Mouse (Mus musculus) hindbrain, embryonic 10.5 days (tissue): Measurements from ENCODE around the gene Arhgdia. TPM values are rescaled to one million over a fixed set of nuclear protein-coding genes. Genes with fewer than 3 reads are reported as not detected.
"Not testable (repeated sequence)": the region's sequence is repeated elsewhere in the genome, so short reads cannot be mapped to it uniquely, and the experiment has no call there.

Source experiments
- DNase-seq: peaks from one replicate; pipeline ENCODE4 v3.0.0-alpha.2; 2017; ENCODE audit warnings: low spot score
- H3K27ac ChIP-seq: fragments of 300-500 bp; sonication (generic); 2 replicates; pipeline ENCODE4 v1.5.1; 2016; ENCODE audit warnings: mild to moderate bottlenecking, moderate library complexity
- H3K27me3 ChIP-seq: fragments of 300-500 bp; sonication (generic); 2 replicates; pipeline ENCODE4 v1.6.1; 2016; ENCODE audit warnings: mild to moderate bottlenecking; ENCODE audit not compliant: poor library complexity, insufficient read depth, severe bottlenecking
- H3K36me3 ChIP-seq: fragments of 300-500 bp; sonication (generic); 2 replicates; pipeline ENCODE4 v1.6.1; 2016; ENCODE audit warnings: mild to moderate bottlenecking, moderate library complexity
- H3K4me1 ChIP-seq: fragments of 300-500 bp; sonication (generic); replicated peaks from 2 replicates; pipeline ENCODE4 v1.6.1; 2016; ENCODE audit warnings: mild to moderate bottlenecking
- H3K4me3 ChIP-seq: fragments of 300-500 bp; sonication (generic); 2 replicates; pipeline ENCODE4 v1.5.1; 2016; ENCODE audit warnings: mild to moderate bottlenecking, moderate library complexity
- H3K9me3 ChIP-seq: fragments of 300-500 bp; sonication (generic); 2 replicates; pipeline ENCODE4 v1.6.1; 2016; ENCODE audit warnings: mild to moderate bottlenecking, moderate library complexity
- WGBS: fragments of 180-500 bp; shearing (Covaris S2); methylation state at CpG from one replicate; pipeline ENCODE4 v1.1.7; 2016; 5-methylcytosine and 5-hydroxymethylcytosine counted together
- polyA plus RNA-seq: library from polyadenylated mRNA; unstranded; fragments of >200 nt; fragmentation: Nextera tagmentation; extraction: Ambion mirVana; gene quantifications from 2 replicates; pipeline ENCODE4 v1.2.1, GENCODE M21; 2016

Gene Arhgdia
- polyA plus RNA-seq, 1 experiment from 2014 or later: 799 TPM

DNA sequence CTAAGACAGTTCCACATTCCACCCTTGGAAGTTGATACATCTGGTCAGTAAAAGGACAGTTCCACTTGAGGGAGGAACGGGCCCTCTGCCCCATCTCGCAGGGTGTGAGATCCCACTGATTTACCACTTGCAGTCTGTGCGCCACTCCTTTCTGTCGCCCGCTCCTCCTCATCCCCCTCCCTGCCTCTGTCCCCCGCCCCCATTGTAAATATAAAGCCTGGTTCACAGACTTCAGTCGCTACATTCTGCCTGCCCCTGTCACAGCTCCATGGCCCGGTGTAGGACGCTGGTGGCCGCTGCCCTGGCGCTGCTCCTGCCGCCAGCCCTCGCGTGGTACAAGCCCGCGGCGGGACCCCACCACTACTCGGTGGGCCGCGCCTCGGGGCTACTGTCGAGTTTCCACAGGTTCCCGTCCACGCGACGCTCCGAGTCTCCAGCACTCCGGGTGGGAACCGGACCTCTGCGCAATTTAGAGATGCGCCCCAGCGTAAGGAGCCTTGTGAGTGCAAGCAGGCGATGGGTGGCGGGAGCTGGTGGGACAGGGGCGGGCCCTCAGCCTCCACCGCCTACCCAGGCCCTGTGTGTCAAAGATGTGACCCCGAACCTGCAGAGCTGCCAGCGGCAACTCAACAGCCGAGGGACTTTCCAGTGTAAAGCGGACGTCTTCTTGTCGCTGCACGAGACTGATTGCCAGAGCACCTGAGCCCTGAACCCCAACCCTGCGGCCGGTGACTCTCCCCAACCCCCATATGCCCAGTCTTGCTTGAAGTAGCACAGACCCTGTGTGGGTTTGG, 27.0 kb upstream of the Arhgdia start, which contains the start of gene Npb:
TSS of gene Npb (plus strand) at position 237 of the 794 bp plus-strand sequence.
- H3K36me3 ChIP-seq: peaks cover 89% of the 10 kb centered on the region
- H3K4me3 ChIP-seq: peak within 1 kb of the TSS; percentile 43
- peaks cover 35% of the 10 kb centered on the region for H3K27me3 ChIP-seq
- peak; percentile 30 for DNase-seq
- WGBS: 6% methylated on average over 45 of the region's 45 CpGs
- peaks cover 31% of the 10 kb centered on the region for H3K4me1 ChIP-seq
- peak within 1 kb of the TSS; percentile 73 for H3K27ac ChIP-seq
- no peaks in the 10 kb centered on the region for H3K9me3 ChIP-seq

- WGBS: 73% methylated on average over 4 of the region's 4 CpGs
- peaks cover 89% of the 10 kb centered on the region for H3K36me3 ChIP-seq
- H3K4me3 ChIP-seq: no peak overlapping the region
- peak overlapping the region; percentile 29; the same call in 1 of the 2 replicates for H3K27ac ChIP-seq
- H3K27me3 ChIP-seq: peaks cover 35% of the 10 kb centered on the region
- no peaks in the 10 kb centered on the region for H3K9me3 ChIP-seq
- peaks cover 28% of the 10 kb centered on the region for H3K4me1 ChIP-seq
- DNase-seq: no peak
Measured at GRCm38 (mm10) chr11:120606764-120607163, 25.3 kb upstream of the Arhgdia start.

DNA sequence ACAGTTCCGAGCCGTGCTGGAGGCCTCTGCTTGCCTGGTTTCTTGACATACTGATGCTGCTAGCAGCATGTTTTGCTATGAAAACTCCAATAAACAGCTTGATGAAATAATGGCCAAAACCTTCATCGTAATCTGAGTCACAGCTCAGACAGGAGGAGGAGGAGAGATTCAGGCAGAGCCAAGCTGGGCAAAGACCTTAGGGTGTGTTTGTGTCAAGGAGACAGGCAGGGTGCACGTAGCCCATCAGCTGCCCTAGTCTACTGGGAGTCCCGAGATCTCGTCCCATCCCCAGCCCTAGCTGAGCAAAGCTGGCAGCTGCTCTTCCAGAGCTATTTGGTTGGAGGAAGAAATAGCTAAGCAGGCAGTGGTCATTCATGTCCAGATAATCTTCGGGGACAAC, 24.2 kb upstream of the Arhgdia start:
- no peak overlapping the region for H3K27ac ChIP-seq
- peaks cover 35% of the 10 kb centered on the region for H3K27me3 ChIP-seq
- no peak overlapping the region for H3K4me3 ChIP-seq
- WGBS: 90% methylated on average over 7 of the region's 7 CpGs
- H3K36me3 ChIP-seq: peaks cover 87% of the 10 kb centered on the region
- peaks cover 28% of the 10 kb centered on the region for H3K4me1 ChIP-seq
- H3K9me3 ChIP-seq: no peaks in the 10 kb centered on the region
- DNase-seq: no peak

- DNase-seq: no peak
- Histone ChIP-seq H3K4me3 (no peak overlapping the region), H3K9me3 (no peaks in the 10 kb centered on the region), H3K27ac (no peak overlapping the region), H3K36me3 (peaks cover 79% of the 10 kb centered on the region), H3K4me1 (peaks cover 32% of the 10 kb centered on the region), H3K27me3 (peaks cover 22% of the 10 kb centered on the region)
- 90% methylated on average over 2 of the region's 2 CpGs for WGBS
Measured at GRCm38 (mm10) chr11:120603545-120603944, 22.1 kb upstream of the Arhgdia start.

DNA sequence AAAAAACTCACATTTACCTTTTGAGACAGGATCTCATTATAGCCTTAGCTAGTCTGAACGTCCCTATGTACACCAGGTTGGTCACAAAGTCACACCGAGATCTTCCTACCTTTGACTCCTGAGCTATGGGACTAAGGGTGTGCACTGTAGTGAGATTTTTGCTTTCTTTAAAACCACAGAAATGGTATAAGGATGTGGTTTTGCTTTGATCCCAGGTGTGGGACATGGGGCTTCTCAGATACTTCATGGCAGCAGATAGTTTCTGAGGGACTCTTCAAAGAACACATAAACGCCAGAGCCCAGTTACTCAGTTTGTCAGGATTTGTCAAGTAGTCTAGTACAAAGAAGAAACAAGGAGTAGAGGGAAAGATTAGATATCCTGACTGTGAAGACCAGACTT, 19.3 kb upstream of the Arhgdia start:
- DNase-seq: no peak
- Histone ChIP-seq H3K27me3 (no peaks in the 10 kb centered on the region), H3K4me3 (no peak overlapping the region), H3K36me3 (peaks cover 77% of the 10 kb centered on the region), H3K9me3 (no peaks in the 10 kb centered on the region), H3K27ac (no peak overlapping the region), H3K4me1 (peaks cover 35% of the 10 kb centered on the region)
- 96% methylated on average over 3 of the region's 3 CpGs for WGBS

DNA sequence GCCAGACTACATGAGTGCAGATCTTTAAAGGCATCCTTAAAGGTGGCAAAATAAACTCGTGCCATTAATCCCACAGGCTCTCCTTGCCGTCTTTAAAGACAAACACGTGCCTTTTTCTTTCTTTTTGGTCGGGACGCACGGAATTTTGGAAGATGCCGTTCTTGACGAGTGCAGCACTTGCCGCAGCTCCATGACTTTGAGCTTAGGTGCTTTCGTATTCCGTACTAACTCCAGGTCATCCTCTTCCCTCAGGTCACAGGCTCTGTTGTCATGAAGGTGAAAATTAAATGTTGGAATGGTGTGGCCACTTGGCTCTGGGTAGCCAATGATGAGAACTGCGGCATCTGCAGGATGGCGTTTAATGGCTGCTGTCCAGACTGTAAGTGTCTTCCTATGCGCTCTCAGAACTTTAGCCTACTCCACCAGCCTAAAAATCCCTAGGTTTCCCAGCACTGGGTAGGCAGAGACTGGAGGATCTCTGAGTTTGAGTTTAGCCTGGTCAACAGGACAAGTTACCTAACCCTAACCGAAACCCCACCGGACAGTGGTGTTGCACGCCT, 17.6 kb upstream of the Arhgdia start:
- Histone ChIP-seq H3K27ac (peak overlapping the region; percentile 99), H3K4me1 (peaks cover 42% of the 10 kb centered on the region), H3K4me3 (peak overlapping the region; percentile 91), H3K36me3 (peaks cover 77% of the 10 kb centered on the region), H3K9me3 (no peaks in the 10 kb centered on the region), H3K27me3 (no peaks in the 10 kb centered on the region)
- no peak for DNase-seq
- 53% methylated on average over 17 of the region's 17 CpGs for WGBS

- Histone ChIP-seq H3K4me1 (peaks cover 42% of the 10 kb centered on the region), H3K9me3 (no peaks in the 10 kb centered on the region), H3K36me3 (peaks cover 77% of the 10 kb centered on the region), H3K27me3 (no peaks in the 10 kb centered on the region), H3K27ac (peak within 1 kb of the TSS; percentile 99), H3K4me3 (peak within 1 kb of the TSS; percentile 91)
- WGBS: under 1% methylated on average over 88 of the region's 88 CpGs
- DNase-seq: peak; percentile 94
Measured at GRCm38 (mm10) chr11:120598283-120598989, 17.0 kb upstream of the Arhgdia start, which contains the start of the genes Alyref and Anapc11. Gene Alyref (minus strand): TSS chr11:120598365. Gene Anapc11 (plus strand): TSS chr11:120598421.

GRCm38 (mm10) chr11:120597240-120598235, 16.1 kb upstream of the Arhgdia start:
- WGBS: 5% methylated on average over 98 of the region's 99 CpGs
- H3K4me3 ChIP-seq: peak overlapping the region; percentile 91
- H3K4me1 ChIP-seq: peaks cover 42% of the 10 kb centered on the region
- DNase-seq: peak; percentile 35
- no peaks in the 10 kb centered on the region for H3K27me3 ChIP-seq
- peaks cover 77% of the 10 kb centered on the region for H3K36me3 ChIP-seq
- no peaks in the 10 kb centered on the region for H3K9me3 ChIP-seq
- peak overlapping the region; percentile 99 for H3K27ac ChIP-seq

DNA sequence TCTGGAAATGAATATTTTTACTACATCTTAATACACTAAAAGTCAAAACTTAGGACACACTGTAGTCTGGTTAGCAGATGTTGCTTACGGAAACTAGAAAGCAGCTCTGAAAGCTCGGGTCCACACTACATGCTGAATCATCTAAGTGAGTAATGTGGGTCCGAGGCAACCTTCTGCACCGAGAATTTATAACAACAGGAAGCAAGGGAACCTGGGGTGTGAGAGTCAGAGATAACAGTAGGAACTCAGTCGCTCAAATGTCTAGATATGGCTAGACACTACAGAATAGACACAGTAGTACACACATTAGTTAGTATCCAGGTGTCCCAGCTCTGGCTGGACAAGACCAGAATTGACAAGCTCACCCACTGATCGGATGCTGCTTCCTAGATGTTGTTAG, 7.1 kb upstream of the Arhgdia start:
- 97% methylated on average over 6 of the region's 6 CpGs for WGBS
- Histone ChIP-seq H3K9me3 (peaks cover 4% of the 10 kb centered on the region), H3K36me3 (peaks cover 99% of the 10 kb centered on the region), H3K27ac (no peak overlapping the region), H3K27me3 (no peaks in the 10 kb centered on the region), H3K4me3 (no peak overlapping the region), H3K4me1 (no peaks in the 10 kb centered on the region)
- no peak for DNase-seq

- Histone ChIP-seq H3K9me3 (peaks cover 4% of the 10 kb centered on the region), H3K27ac (no peak overlapping the region), H3K36me3 (peaks cover 76% of the 10 kb centered on the region), H3K27me3 (no peaks in the 10 kb centered on the region), H3K4me1 (peaks cover 30% of the 10 kb centered on the region), H3K4me3 (no peak overlapping the region)
- no peak for DNase-seq
- 96% methylated on average over 1 of the region's 1 CpGs for WGBS
Measured at GRCm38 (mm10) chr11:120583937-120584336, 2.5 kb upstream of the Arhgdia start.

DNA sequence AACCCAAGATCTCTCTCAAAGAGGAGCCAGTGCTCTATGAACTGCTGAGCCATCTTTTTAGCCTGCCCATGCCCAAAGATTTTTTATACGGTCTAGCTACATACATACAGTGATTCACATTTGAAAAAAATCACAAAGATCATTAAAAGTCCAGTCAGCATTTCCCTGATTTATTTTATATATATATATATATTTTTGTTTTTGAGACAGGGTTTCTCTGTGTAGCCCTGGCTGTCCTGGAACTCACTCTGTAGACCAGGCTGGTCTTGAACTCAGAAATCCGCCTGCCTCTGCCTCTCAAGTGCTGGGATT, 1.5 kb upstream of the Arhgdia start:
- peaks cover 40% of the 10 kb centered on the region for H3K4me1 ChIP-seq
- not testable (repeated sequence) for DNase-seq, H3K9me3 ChIP-seq, H3K27me3 ChIP-seq, H3K4me3 ChIP-seq
- H3K36me3 ChIP-seq: peaks cover 77% of the 10 kb centered on the region
- whole genome bisulfite sequencing: 89% methylated on average over 2 of the region's 2 CpGs
- 0 out of 2 replicates have a peak overlapping the region, but pooled peaks have one; percentile 99 for H3K27ac ChIP-seq
